In the genomic region with DNA sequence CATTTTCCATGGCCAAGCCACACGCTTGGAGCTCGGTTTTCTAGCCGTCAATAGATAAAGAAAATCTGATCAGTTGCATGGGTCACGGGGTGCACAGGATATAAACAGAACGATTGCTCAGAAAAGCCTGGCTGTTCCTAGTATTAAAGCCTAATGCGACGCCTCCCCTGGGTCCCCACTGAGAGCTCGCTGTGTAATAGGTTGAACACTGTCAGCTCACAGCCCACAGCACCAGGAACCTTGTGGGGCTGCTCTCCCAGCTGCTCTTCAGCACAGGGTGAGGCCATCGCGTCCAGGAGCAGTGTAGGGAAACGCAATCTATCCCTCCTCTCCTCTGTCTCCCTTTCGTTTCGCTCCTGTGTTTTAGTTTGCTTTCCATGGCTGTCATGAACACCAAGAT, we compare ENCODE assay signal across 28 mouse cellular contexts. TPM values are rescaled to one million over a fixed set of nuclear protein-coding genes. Genes with fewer than 3 reads are reported as not detected.
DNase-seq lines count a peak whose midpoint lies in the region; ATAC-seq and TF ChIP-seq lines count a peak whose summit lies in the region.
"Had no signal": no experiment of that assay in that cellular context is flagged by ENCODE, and none has a peak within 500 bp of the region (broad histone marks: within the 10 kb centered on the region; RNA-seq: fewer than 3 reads in every experiment).

No protein-coding gene starts in this region.

- TF ChIP-seq CTCF in layer of hippocampus, adult 2 months (conservative IDR thresholded peaks at IDR 0.05): no peak
- no peak for TF ChIP-seq CTCF in midbrain, postnatal 0 days (IDR thresholded peaks at IDR 0.05)

- H3K36me3 ChIP-seq in embryonic facial prominence, embryonic 13.5 days: no peaks in the 10 kb centered on the region
- no peaks in the 10 kb centered on the region for H3K36me3 ChIP-seq in embryonic facial prominence, embryonic 10.5 days (replicated peaks)
- no peaks in the 10 kb centered on the region for H3K36me3 ChIP-seq in midbrain, embryonic 15.5 days (replicated peaks)
- no peaks in the 10 kb centered on the region; the same call in 1 of the 2 replicates for H3K36me3 ChIP-seq in midbrain, postnatal 0 days (ENCODE audit: insufficient read depth, low read length)
- no peaks in the 10 kb centered on the region for H3K36me3 ChIP-seq in neural tube, embryonic 13.5 days
- H3K36me3 ChIP-seq: limb, embryonic 13.5 days; lung, embryonic 15.5 days had no signal

- no peak overlapping the region for H3K9ac ChIP-seq in embryonic facial prominence, embryonic 13.5 days
- no peak overlapping the region for H3K9ac ChIP-seq in midbrain, embryonic 15.5 days
- H3K9ac ChIP-seq in midbrain, postnatal 0 days (replicated peaks; ENCODE audit: low read length, poor library complexity, severe bottlenecking): no peak overlapping the region
- H3K9ac ChIP-seq in neural tube, embryonic 13.5 days: no peak overlapping the region
- H3K9ac ChIP-seq: forebrain, embryonic 13.5 days; limb, embryonic 13.5 days; lung, embryonic 15.5 days had no signal

- 51% methylated on average over 13 of the region's 13 CpGs for WGBS in embryonic facial prominence, embryonic 13.5 days
- WGBS in embryonic facial prominence, embryonic 10.5 days: 58% methylated on average over 13 of the region's 13 CpGs
- 38% methylated on average over 13 of the region's 13 CpGs for WGBS in midbrain, embryonic 15.5 days
- 35% methylated on average over 13 of the region's 13 CpGs for WGBS in midbrain, postnatal 0 days
- WGBS in neural tube, embryonic 13.5 days: 37% methylated on average over 13 of the region's 13 CpGs

- H3K27ac ChIP-seq in embryonic facial prominence, embryonic 13.5 days: no peak overlapping the region
- H3K27ac ChIP-seq in embryonic facial prominence, embryonic 10.5 days (replicated peaks): no peak overlapping the region
- H3K27ac ChIP-seq in layer of hippocampus, adult 2 months: peak overlapping the region; percentile 68; the same call in 1 of the 2 replicates
- H3K27ac ChIP-seq in midbrain, embryonic 15.5 days: peak overlapping the region; percentile 45; the same call in 1 of the 2 replicates
- no peak overlapping the region for H3K27ac ChIP-seq in midbrain, postnatal 0 days (ENCODE audit: low read depth, low read length)
- H3K27ac ChIP-seq in neural tube, embryonic 13.5 days (replicated peaks): no peak overlapping the region; the same call in 1 of the 2 replicates
- H3K27ac ChIP-seq: forebrain, embryonic 13.5 days; limb, embryonic 13.5 days; lung, embryonic 15.5 days had no signal

- H3K4me1 ChIP-seq in embryonic facial prominence, embryonic 13.5 days: peaks cover 5% of the 10 kb centered on the region; the same call in 1 of the 2 replicates
- peaks cover 29% of the 10 kb centered on the region for H3K4me1 ChIP-seq in embryonic facial prominence, embryonic 10.5 days
- H3K4me1 ChIP-seq in midbrain, embryonic 15.5 days: peaks cover 53% of the 10 kb centered on the region
- peaks cover 15% of the 10 kb centered on the region for H3K4me1 ChIP-seq in midbrain, postnatal 0 days (ENCODE audit: insufficient read depth, low read length)
- H3K4me1 ChIP-seq in neural tube, embryonic 13.5 days (replicated peaks): peaks cover 41% of the 10 kb centered on the region

- no peak overlapping the region for H3K4me3 ChIP-seq in embryonic facial prominence, embryonic 13.5 days
- H3K4me3 ChIP-seq in embryonic facial prominence, embryonic 10.5 days: no peak overlapping the region
- no peak overlapping the region for H3K4me3 ChIP-seq in layer of hippocampus, adult 2 months
- H3K4me3 ChIP-seq in midbrain, embryonic 15.5 days: no peak overlapping the region
- H3K4me3 ChIP-seq in midbrain, postnatal 0 days (ENCODE audit: low read depth, low read length): no peak overlapping the region
- no peak overlapping the region for H3K4me3 ChIP-seq in neural tube, embryonic 13.5 days
- H3K4me3 ChIP-seq: forebrain, embryonic 13.5 days; limb, embryonic 13.5 days; lung, embryonic 15.5 days had no signal

- no peaks in the 10 kb centered on the region; the same call in 1 of the 2 replicates for H3K27me3 ChIP-seq in embryonic facial prominence, embryonic 13.5 days
- H3K27me3 ChIP-seq in embryonic facial prominence, embryonic 10.5 days (replicated peaks; ENCODE audit: low read depth, poor library complexity, severe bottlenecking): no peaks in the 10 kb centered on the region
- no peaks in the 10 kb centered on the region for H3K27me3 ChIP-seq in midbrain, embryonic 15.5 days (replicated peaks)
- no peaks in the 10 kb centered on the region for H3K27me3 ChIP-seq in midbrain, postnatal 0 days (ENCODE audit: insufficient read depth, low read length)
- H3K27me3 ChIP-seq in neural tube, embryonic 13.5 days: peaks cover 9% of the 10 kb centered on the region; the same call in 1 of the 2 replicates
- H3K27me3 ChIP-seq: CH12.LX; lung, embryonic 15.5 days had no signal

- no peak overlapping the region for H3K4me2 ChIP-seq in embryonic facial prominence, embryonic 13.5 days
- no peak overlapping the region for H3K4me2 ChIP-seq in midbrain, embryonic 15.5 days
- H3K4me2 ChIP-seq in midbrain, postnatal 0 days (ENCODE audit: low read depth, low read length, poor library complexity, severe bottlenecking): no peak overlapping the region
- H3K4me2 ChIP-seq in neural tube, embryonic 13.5 days: peak overlapping the region; percentile 7; the same call in 1 of the 2 replicates
- H3K4me2 ChIP-seq: forebrain, embryonic 13.5 days; limb, embryonic 13.5 days; liver, embryonic 11.5 days; lung, embryonic 15.5 days had no signal

- no peak for DNase-seq in embryonic facial prominence, embryonic 10.5 days (ENCODE audit: low spot score)
- DNase-seq in layer of hippocampus, adult 2 months (ENCODE audit: low spot score in 2 of 2): no peak
- no peak for DNase-seq in layer of hippocampus, postnatal 36 days
- DNase-seq in midbrain, postnatal 0 days (ENCODE audit: low spot score): no peak
- no peak for DNase-seq in spleen, postnatal 14 days (ENCODE audit: low spot score in 2 of 2)
- DNase-seq: adrenal gland, adult 2 months; adrenal gland, postnatal 36 days; cerebellum, adult 18-20 months; gastrocnemius, postnatal 10 days; heart, postnatal 14 days; kidney, adult 9 months; kidney, postnatal 10 days; layer of hippocampus, adult 9-11 months; right cerebral cortex, postnatal 25 days; thymus, adult 2 months; thymus, postnatal 36 days had no signal

- 0 out of 2 replicates have a peak, but pooled peaks have one; percentile 48 for ATAC-seq in embryonic facial prominence, embryonic 13.5 days (ENCODE audit: insufficient number of reproducible peaks, insufficient read depth, low FRiP score, low TSS enrichment, low read depth)
- ATAC-seq in midbrain, embryonic 15.5 days (replicated peaks): no peak
- no peak for ATAC-seq in midbrain, postnatal 0 days (ENCODE audit: low FRiP score)
- ATAC-seq in neural tube, embryonic 13.5 days (ENCODE audit: low read depth): no peak
- ATAC-seq: activated CD4-positive, CD25-positive, alpha-beta regulatory T cell, adult 4 months; forebrain, embryonic 13.5 days; intestine, embryonic 16.5 days had no signal

- H3K9me3 ChIP-seq in embryonic facial prominence, embryonic 13.5 days: no peaks in the 10 kb centered on the region
- no peaks in the 10 kb centered on the region for H3K9me3 ChIP-seq in embryonic facial prominence, embryonic 10.5 days
- no peaks in the 10 kb centered on the region for H3K9me3 ChIP-seq in midbrain, embryonic 15.5 days
- H3K9me3 ChIP-seq in midbrain, postnatal 0 days (ENCODE audit: low read length): no peaks in the 10 kb centered on the region
- H3K9me3 ChIP-seq in neural tube, embryonic 13.5 days: no peaks in the 10 kb centered on the region
- H3K9me3 ChIP-seq: forebrain, embryonic 13.5 days; limb, embryonic 13.5 days; lung, embryonic 15.5 days had no signal

RNA-seq across cellular contexts. Expression of a gene that starts 50.6 kb away (rescaled TPM):
- 5.2 and 7.0 TPM in 2 replicates for polyA plus RNA-seq in embryonic facial prominence, embryonic 13.5 days (2015; fragmentation: Nextera tagmentation; extraction: Ambion mirVana)
- 4.7 and 6.1 TPM in 2 replicates for polyA plus RNA-seq in embryonic facial prominence, embryonic 10.5 days (2016; fragmentation: Nextera tagmentation; extraction: Ambion mirVana)
- 10 to 100 TPM; 23.5 to 26.3 TPM for total RNA-seq in layer of hippocampus, adult 2 months (2021)
- total RNA-seq in layer of hippocampus, postnatal 36 days (2021): 10 to 100 TPM; 25.8 to 26.6 TPM
- 90.2 and 92.9 TPM in 2 replicates for polyA plus RNA-seq in midbrain, embryonic 15.5 days (2015; fragmentation: Nextera tagmentation; extraction: Ambion mirVana)
- total RNA-seq in midbrain, postnatal 0 days (2014; rRNA removed): 85.9 and 99.8 TPM in 2 replicates
- polyA plus RNA-seq in midbrain, postnatal 0 days (2015; fragmentation: Nextera tagmentation; extraction: Ambion mirVana): 67.7 and 69.4 TPM in 2 replicates
- polyA plus RNA-seq in neural tube, embryonic 13.5 days (2015; fragmentation: Nextera tagmentation; extraction: Ambion mirVana): 30.4 and 33.6 TPM in 2 replicates
- total RNA-seq: CH12.LX; common myeloid progenitor, adult 5-6 weeks; megakaryocyte progenitor cell, adult 5-6 weeks had no signal
- polyA plus RNA-seq: activated CD4-positive, CD25-positive, alpha-beta regulatory T cell, adult 4 months had no signal

Comparison
In these comparisons a context has a peak if more than half of its experiments do, and no peak if none do; other contexts are left out.
1. H3K27ac ChIP-seq: peak in layer of hippocampus, adult 2 months (single experiment) and midbrain, embryonic 15.5 days (single experiment); none in embryonic facial prominence, embryonic 13.5 days (single experiment), embryonic facial prominence, embryonic 10.5 days (single experiment), midbrain, postnatal 0 days (single experiment) and neural tube, embryonic 13.5 days (single experiment).